Mouse (Mus musculus): ENCODE measurements around the gene Rpl3. TPM values are rescaled to one million over a fixed set of nuclear protein-coding genes. Genes with fewer than 3 reads are reported as not detected.
A peak's percentile ranks its signal among the peaks of the same experiment; 100 is the strongest.

Rpl3 gene
- polyA plus RNA-seq, 1 experiment from 2014 or later = 547 TPM

DNA sequence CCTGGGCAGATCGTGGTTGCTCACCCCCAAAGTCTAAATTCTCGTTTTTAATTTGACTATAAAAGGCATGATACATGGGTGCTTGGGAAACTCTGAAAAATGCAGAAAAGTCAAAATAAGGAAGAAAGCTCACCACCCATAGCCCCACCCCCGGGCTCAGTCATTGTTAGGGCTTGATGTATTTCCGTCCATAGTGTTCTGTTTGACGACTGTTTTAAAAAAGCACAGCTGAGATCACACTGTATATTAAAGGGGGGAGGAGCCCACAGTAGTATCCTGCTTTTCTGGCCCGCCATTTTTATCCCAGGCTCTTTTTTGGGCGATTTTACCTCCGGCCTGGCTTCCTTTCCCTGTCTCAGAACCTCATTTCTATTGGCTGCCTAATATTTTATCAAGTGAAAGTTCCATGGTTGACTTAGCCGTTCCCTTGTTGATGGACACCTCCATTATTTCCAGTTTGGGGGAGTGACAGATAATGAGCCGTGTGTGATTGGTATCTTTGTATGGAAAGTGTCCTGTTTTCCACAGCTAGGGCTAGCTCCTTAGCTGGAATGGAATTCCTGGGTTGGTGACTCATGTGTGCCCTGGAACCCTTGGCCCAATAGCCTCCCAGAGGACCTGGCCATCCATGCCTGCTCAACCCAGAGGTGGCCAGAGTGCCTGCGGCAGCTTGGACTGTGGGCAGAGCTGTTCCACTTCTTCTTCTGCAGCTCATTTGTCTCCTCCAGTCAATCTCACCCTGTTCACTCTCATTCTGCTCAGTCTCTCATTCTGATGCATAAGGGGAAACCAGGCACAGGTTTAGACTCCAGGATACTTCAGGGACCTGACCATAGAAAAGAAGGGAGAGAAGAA, 54.2 kb downstream of the Rpl3 start:
- no peak overlapping the region for H3K4me3 ChIP-seq
- ATAC-seq (ENCODE audit: low FRiP score, low read depth) = no peak
- no peak overlapping the region for H3K27ac ChIP-seq (replicated peaks)
- H3K9ac ChIP-seq = no peak overlapping the region
- no peaks in the 10 kb centered on the region for H3K4me1 ChIP-seq (replicated peaks)
- no peak overlapping the region for H3K4me2 ChIP-seq
- H3K27me3 ChIP-seq = no peaks in the 10 kb centered on the region
- WGBS = 82% methylated on average over 11 of the region's 11 CpGs
- no peaks in the 10 kb centered on the region for H3K36me3 ChIP-seq
- H3K9me3 ChIP-seq = no peaks in the 10 kb centered on the region

GRCm38 (mm10) chr15:80035341-80035885, 56.3 kb downstream of the Rpl3 start:
- Histone ChIP-seq H3K4me1 (replicated peaks) (no peaks in the 10 kb centered on the region), H3K9me3 (no peaks in the 10 kb centered on the region), H3K36me3 (no peaks in the 10 kb centered on the region), H3K4me2 (no peak overlapping the region), H3K4me3 (no peak overlapping the region), H3K9ac (no peak overlapping the region), H3K27me3 (no peaks in the 10 kb centered on the region), H3K27ac (replicated peaks) (no peak overlapping the region)
- 85% methylated on average over 6 of the region's 6 CpGs for WGBS
- no peak for ATAC-seq (ENCODE audit: low FRiP score, low read depth)

- Histone ChIP-seq H3K4me1 (replicated peaks) (no peaks in the 10 kb centered on the region), H3K4me3 (no peak overlapping the region), H3K9ac (no peak overlapping the region), H3K27me3 (no peaks in the 10 kb centered on the region), H3K9me3 (no peaks in the 10 kb centered on the region), H3K36me3 (no peaks in the 10 kb centered on the region), H3K27ac (replicated peaks) (no peak overlapping the region), H3K4me2 (no peak overlapping the region)
- no peak for ATAC-seq (ENCODE audit: low FRiP score, low read depth)
Observed at GRCm38 (mm10) chr15:80034913-80035312, 56.8 kb downstream of the Rpl3 start.

- Histone ChIP-seq H3K4me3 (no peak overlapping the region), H3K27me3 (no peaks in the 10 kb centered on the region), H3K9me3 (no peaks in the 10 kb centered on the region), H3K4me2 (no peak overlapping the region), H3K4me1 (replicated peaks) (no peaks in the 10 kb centered on the region), H3K36me3 (no peaks in the 10 kb centered on the region), H3K27ac (replicated peaks) (no peak overlapping the region), H3K9ac (no peak overlapping the region)
- WGBS = 71% methylated on average over 7 of the region's 7 CpGs
- no peak for ATAC-seq (ENCODE audit: low FRiP score, low read depth)
Observed at GRCm38 (mm10) chr15:80034366-80034765, 57.3 kb downstream of the Rpl3 start.

DNA sequence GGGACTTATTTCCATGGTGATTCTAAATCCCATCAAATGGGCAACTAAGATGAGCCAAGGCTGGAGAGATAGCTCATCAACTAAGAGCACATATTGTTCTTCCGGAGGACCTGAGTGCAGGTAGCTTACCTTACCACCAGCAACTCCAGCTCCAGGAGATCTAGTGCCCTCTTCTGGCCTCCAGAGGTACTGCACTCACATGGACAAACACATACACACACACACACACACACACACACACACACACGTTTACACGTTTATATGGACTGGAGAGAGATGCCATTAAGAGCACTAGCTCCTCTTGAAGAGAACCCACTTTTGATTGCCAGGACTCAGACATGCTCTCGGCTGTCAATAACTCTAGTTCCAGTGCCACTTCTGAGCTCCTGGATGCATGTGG, 60.5 kb downstream of the Rpl3 start:
- ATAC-seq (ENCODE audit: low FRiP score, low read depth) = no peak
- no peak overlapping the region for H3K4me2 ChIP-seq
- no peaks in the 10 kb centered on the region for H3K36me3 ChIP-seq
- 87% methylated on average over 4 of the region's 4 CpGs for WGBS
- H3K4me3 ChIP-seq = no peak overlapping the region
- H3K27ac ChIP-seq (replicated peaks) = no peak overlapping the region
- H3K27me3 ChIP-seq = no peaks in the 10 kb centered on the region
- 0 out of 2 replicates have a peak, but pooled peaks cover 6% of the 10 kb centered on the region for H3K4me1 ChIP-seq (replicated peaks)
- H3K9me3 ChIP-seq = no peaks in the 10 kb centered on the region
- no peak overlapping the region for H3K9ac ChIP-seq

DNA sequence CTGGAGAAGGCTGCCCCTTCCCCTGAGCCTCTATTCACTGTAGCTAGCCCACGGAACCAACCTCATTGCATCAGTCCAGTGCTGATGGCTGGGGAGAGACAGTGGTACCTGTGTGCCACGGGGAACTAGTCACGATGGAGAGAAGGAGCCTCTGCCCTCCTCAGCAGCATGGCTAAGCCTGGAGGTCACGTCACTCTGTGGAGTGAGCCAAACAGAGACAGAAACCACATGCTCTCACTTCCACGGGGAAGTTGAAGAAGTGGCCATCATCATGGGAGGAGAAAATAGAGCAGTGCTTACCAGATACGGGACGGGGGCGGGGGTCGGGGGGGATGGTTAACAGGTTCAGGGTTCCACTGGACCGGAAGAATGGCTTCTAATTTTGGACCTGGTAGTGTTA, 61.3 kb downstream of the Rpl3 start:
- no peak for ATAC-seq (ENCODE audit: low FRiP score, low read depth)
- H3K9ac ChIP-seq = no peak overlapping the region

GRCm38 (mm10) chr15:80028862-80029261, 62.8 kb downstream of the Rpl3 start:
- Histone ChIP-seq H3K4me1 (replicated peaks) (peaks cover 20% of the 10 kb centered on the region), H3K4me2 (no peak overlapping the region), H3K9ac (no peak overlapping the region), H3K27ac (replicated peaks) (no peak overlapping the region), H3K36me3 (no peaks in the 10 kb centered on the region), H3K27me3 (no peaks in the 10 kb centered on the region), H3K9me3 (no peaks in the 10 kb centered on the region), H3K4me3 (no peak overlapping the region)
- WGBS = 89% methylated on average over 5 of the region's 5 CpGs
- ATAC-seq (ENCODE audit: low FRiP score, low read depth) = no peak

More for the DNA sequence above, 61.3 kb downstream of the Rpl3 start:
- Histone ChIP-seq H3K27ac (replicated peaks) (no peak overlapping the region), H3K4me2 (no peak overlapping the region), H3K9me3 (no peaks in the 10 kb centered on the region), H3K27me3 (no peaks in the 10 kb centered on the region), H3K4me3 (no peak overlapping the region), H3K4me1 (replicated peaks) (peaks cover 9% of the 10 kb centered on the region; the same call in 1 of the 2 replicates), H3K36me3 (no peaks in the 10 kb centered on the region)
- WGBS = 92% methylated on average over 10 of the region's 10 CpGs

Small RNA genes lying within 50 kb of the gene (microRNA-seq; reads per million reads assigned to microRNA genes)
- gene Snord43 = 29.2 reads per million, percentile 38 among the genes with 10 or more reads in this experiment

Other genes with a start within 250 kb of the Rpl3 start
- 4.3 and 5.7 TPM in 2 replicates for gene Apobec3, start 200.2 kb downstream of the Rpl3 start, polyA plus RNA-seq (2015; fragmentation: Nextera tagmentation; extraction: Ambion mirVana)
- 4.5 and 4.7 TPM in 2 replicates for gene Cbx7, start 120.7 kb downstream of the Rpl3 start, polyA plus RNA-seq (2015; fragmentation: Nextera tagmentation; extraction: Ambion mirVana)
- gene Pdgfb, start 76.9 kb downstream of the Rpl3 start, polyA plus RNA-seq (2015; fragmentation: Nextera tagmentation; extraction: Ambion mirVana) = 5.7 and 5.8 TPM in 2 replicates
- 61.5 and 64.3 TPM in 2 replicates for gene Syngr1, start 534 bp downstream of the Rpl3 start, polyA plus RNA-seq (2015; fragmentation: Nextera tagmentation; extraction: Ambion mirVana)
- gene Tab1, start 41.3 kb upstream of the Rpl3 start, polyA plus RNA-seq (2015; fragmentation: Nextera tagmentation; extraction: Ambion mirVana) = 37.4 and 40.2 TPM in 2 replicates
- 15.9 and 17.4 TPM in 2 replicates for gene Mgat3, start 81.9 kb upstream of the Rpl3 start, polyA plus RNA-seq (2015; fragmentation: Nextera tagmentation; extraction: Ambion mirVana)
- 34.9 and 36.4 TPM in 2 replicates for gene Mief1, start 142.2 kb upstream of the Rpl3 start, polyA plus RNA-seq (2015; fragmentation: Nextera tagmentation; extraction: Ambion mirVana)
- not detected in 2 replicates for gene AC140267.1, start 144.0 kb upstream of the Rpl3 start, polyA plus RNA-seq (2015; fragmentation: Nextera tagmentation; extraction: Ambion mirVana)
- 112 and 116 TPM in 2 replicates for gene Atf4, start 163.3 kb upstream of the Rpl3 start, polyA plus RNA-seq (2015; fragmentation: Nextera tagmentation; extraction: Ambion mirVana)
- 76.2 and 76.7 TPM in 2 replicates for gene Rps19bp1, start 172.4 kb upstream of the Rpl3 start, polyA plus RNA-seq (2015; fragmentation: Nextera tagmentation; extraction: Ambion mirVana)
- gene Cacna1i, start 195.4 kb upstream of the Rpl3 start, polyA plus RNA-seq (2015; fragmentation: Nextera tagmentation; extraction: Ambion mirVana) = 0.64 and 0.73 TPM in 2 replicates

Data from hindbrain, embryonic 15.5 days (tissue).